Comparison of ENCODE assay signal across 27 mouse cellular contexts in the genomic region with DNA sequence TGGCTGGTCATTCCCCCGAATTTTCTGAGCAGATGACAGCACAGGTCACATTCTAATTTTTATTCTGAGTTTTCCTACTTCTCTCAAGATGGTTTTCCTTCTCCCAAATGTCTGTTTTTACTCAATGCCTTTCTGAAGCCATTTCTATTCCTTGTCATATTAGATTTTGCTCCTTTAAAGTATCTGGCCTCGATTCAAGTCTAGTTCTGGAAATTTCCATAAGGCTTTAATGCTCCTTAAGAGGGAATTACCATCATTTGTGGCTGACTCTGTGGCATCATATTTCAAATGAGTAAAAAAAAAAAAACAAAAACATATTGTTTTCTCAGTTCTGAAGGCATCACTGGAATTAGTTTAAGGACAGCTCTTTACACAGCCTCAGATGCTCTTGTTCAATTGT. TPM values are rescaled to one million over a fixed set of nuclear protein-coding genes. Genes with fewer than 3 reads are reported as not detected.
DNase-seq lines count a peak whose midpoint lies in the region; ATAC-seq and TF ChIP-seq lines count a peak whose summit lies in the region.
"Had no signal": no experiment of that assay in that cellular context is flagged by ENCODE, and none has a peak within 500 bp of the region (broad histone marks: within the 10 kb centered on the region; RNA-seq: fewer than 3 reads in every experiment).

No protein-coding gene starts in this region.

- H3K9me3 ChIP-seq in embryonic facial prominence, embryonic 13.5 days = no peaks in the 10 kb centered on the region
- H3K9me3 ChIP-seq in embryonic facial prominence, embryonic 10.5 days = no peaks in the 10 kb centered on the region
- H3K9me3 ChIP-seq in limb, embryonic 14.5 days (ENCODE audit: control insufficient read depth, low read length) = no peaks in the 10 kb centered on the region
- no peaks in the 10 kb centered on the region for H3K9me3 ChIP-seq in limb, embryonic 10.5 days (replicated peaks)
- no peaks in the 10 kb centered on the region for H3K9me3 ChIP-seq in embryonic facial prominence, embryonic 14.5 days (ENCODE audit: control insufficient read depth, low read length)
- H3K9me3 ChIP-seq in intestine, embryonic 15.5 days = no peaks in the 10 kb centered on the region
- H3K9me3 ChIP-seq: embryonic facial prominence, embryonic 12.5 days; forebrain, embryonic 10.5 days; forebrain, embryonic 12.5 days had no signal

- peak overlapping the region; percentile 82 for H3K27ac ChIP-seq in embryonic facial prominence, embryonic 13.5 days
- H3K27ac ChIP-seq in embryonic facial prominence, embryonic 10.5 days (replicated peaks) = no peak overlapping the region
- H3K27ac ChIP-seq in limb, embryonic 14.5 days (replicated peaks; ENCODE audit: low read depth, low read length) = no peak overlapping the region
- H3K27ac ChIP-seq in limb, embryonic 10.5 days = no peak overlapping the region
- H3K27ac ChIP-seq in embryonic facial prominence, embryonic 14.5 days (replicated peaks; ENCODE audit: low read depth, low read length) = peak overlapping the region; percentile 65; the same call in 1 of the 2 replicates
- H3K27ac ChIP-seq in intestine, embryonic 15.5 days = no peak overlapping the region
- H3K27ac ChIP-seq: embryonic facial prominence, embryonic 12.5 days; forebrain, embryonic 10.5 days; forebrain, embryonic 12.5 days had no signal

- peaks cover 24% of the 10 kb centered on the region for H3K4me1 ChIP-seq in embryonic facial prominence, embryonic 13.5 days
- no peaks in the 10 kb centered on the region for H3K4me1 ChIP-seq in embryonic facial prominence, embryonic 10.5 days
- H3K4me1 ChIP-seq in limb, embryonic 14.5 days (ENCODE audit: control insufficient read depth, insufficient read depth, low read length) = no peaks in the 10 kb centered on the region
- no peaks in the 10 kb centered on the region for H3K4me1 ChIP-seq in limb, embryonic 10.5 days
- peaks cover 16% of the 10 kb centered on the region for H3K4me1 ChIP-seq in embryonic facial prominence, embryonic 14.5 days (ENCODE audit: control insufficient read depth, insufficient read depth, low read length)
- H3K4me1 ChIP-seq in intestine, embryonic 15.5 days (replicated peaks) = no peaks in the 10 kb centered on the region
- H3K4me1 ChIP-seq: embryonic facial prominence, embryonic 12.5 days; forebrain, embryonic 10.5 days; forebrain, embryonic 12.5 days had no signal

- no peak for DNase-seq in embryonic facial prominence, embryonic 10.5 days (ENCODE audit: low spot score)
- DNase-seq in limb, embryonic 14.5 days (ENCODE audit: low spot score) = peak; percentile 51
- no peak for DNase-seq in limb, embryonic 10.5 days (ENCODE audit: low spot score)
- peak; percentile 19 for DNase-seq in 3T3-L1 (ENCODE audit: low read depth, low spot score)
- peak; percentile 73 for DNase-seq in embryonic facial prominence, embryonic 14.5 days (ENCODE audit: low spot score)
- no peak for DNase-seq in embryo, embryonic 11 days
- DNase-seq: adrenal gland, adult 8-10 months; adrenal gland, postnatal 14 days; adrenal gland, postnatal 36 days; cerebellum, adult 11-12 months; cerebellum, adult 2 months; cerebellum, adult 9-10 months; cerebellum, postnatal 10 days; cerebellum, postnatal 25 days had no signal

- no peaks in the 10 kb centered on the region for H3K36me3 ChIP-seq in embryonic facial prominence, embryonic 13.5 days
- no peaks in the 10 kb centered on the region for H3K36me3 ChIP-seq in embryonic facial prominence, embryonic 10.5 days (replicated peaks)
- no peaks in the 10 kb centered on the region for H3K36me3 ChIP-seq in limb, embryonic 14.5 days (ENCODE audit: control insufficient read depth, insufficient read depth, low read length)
- no peaks in the 10 kb centered on the region for H3K36me3 ChIP-seq in limb, embryonic 10.5 days
- no peaks in the 10 kb centered on the region for H3K36me3 ChIP-seq in embryonic facial prominence, embryonic 14.5 days (ENCODE audit: control insufficient read depth, insufficient read depth, low read length)
- no peaks in the 10 kb centered on the region for H3K36me3 ChIP-seq in intestine, embryonic 15.5 days
- H3K36me3 ChIP-seq: embryonic facial prominence, embryonic 12.5 days; forebrain, embryonic 10.5 days; forebrain, embryonic 12.5 days had no signal

- TF ChIP-seq POLR2A in limb, embryonic 14.5 days (IDR thresholded peaks at IDR 0.05; ENCODE audit: borderline replicate concordance, extremely low read depth, insufficient read depth, insufficient read length) = no peak

- ATAC-seq in embryonic facial prominence, embryonic 13.5 days (ENCODE audit: insufficient number of reproducible peaks, insufficient read depth, low FRiP score, low TSS enrichment, low read depth) = no peak
- ATAC-seq in limb, embryonic 14.5 days (ENCODE audit: low FRiP score, low read depth) = no peak
- ATAC-seq in embryonic facial prominence, embryonic 14.5 days (ENCODE audit: low read depth) = no peak
- no peak for ATAC-seq in intestine, embryonic 15.5 days
- ATAC-seq: activated CD4-positive, CD25-positive, alpha-beta regulatory T cell, adult 4 months; forebrain, embryonic 14.5 days; forebrain, embryonic 16.5 days; Patski had no signal

- no peak overlapping the region for H3K4me2 ChIP-seq in embryonic facial prominence, embryonic 13.5 days
- no peak overlapping the region for H3K4me2 ChIP-seq in limb, embryonic 14.5 days (replicated peaks; ENCODE audit: low read depth, low read length, severe bottlenecking)
- no peak overlapping the region for H3K4me2 ChIP-seq in embryonic facial prominence, embryonic 14.5 days (ENCODE audit: low read depth, low read length)
- no peak overlapping the region for H3K4me2 ChIP-seq in intestine, embryonic 15.5 days (replicated peaks)
- H3K4me2 ChIP-seq: embryonic facial prominence, embryonic 12.5 days; forebrain, embryonic 12.5 days had no signal

- H3K27me3 ChIP-seq in embryonic facial prominence, embryonic 13.5 days = no peaks in the 10 kb centered on the region
- H3K27me3 ChIP-seq in embryonic facial prominence, embryonic 10.5 days (replicated peaks; ENCODE audit: low read depth, poor library complexity, severe bottlenecking) = no peaks in the 10 kb centered on the region
- H3K27me3 ChIP-seq in limb, embryonic 14.5 days (ENCODE audit: control insufficient read depth, insufficient read depth, low read length) = no peaks in the 10 kb centered on the region
- H3K27me3 ChIP-seq in limb, embryonic 10.5 days (ENCODE audit: low read depth, poor library complexity, severe bottlenecking) = no peaks in the 10 kb centered on the region
- H3K27me3 ChIP-seq in embryonic facial prominence, embryonic 14.5 days (replicated peaks; ENCODE audit: control insufficient read depth, insufficient read depth, low read length) = no peaks in the 10 kb centered on the region
- H3K27me3 ChIP-seq in intestine, embryonic 15.5 days (replicated peaks) = no peaks in the 10 kb centered on the region
- H3K27me3 ChIP-seq: embryonic facial prominence, embryonic 12.5 days; forebrain, embryonic 12.5 days; Patski had no signal

- no peak overlapping the region for H3K4me3 ChIP-seq in embryonic facial prominence, embryonic 13.5 days
- H3K4me3 ChIP-seq in embryonic facial prominence, embryonic 10.5 days = no peak overlapping the region
- no peak overlapping the region for H3K4me3 ChIP-seq in limb, embryonic 14.5 days (replicated peaks; ENCODE audit: low read length)
- H3K4me3 ChIP-seq in limb, embryonic 10.5 days = no peak overlapping the region
- H3K4me3 ChIP-seq in embryonic facial prominence, embryonic 14.5 days (ENCODE audit: low read depth, low read length) = no peak overlapping the region
- no peak overlapping the region for H3K4me3 ChIP-seq in intestine, embryonic 15.5 days (replicated peaks)
- H3K4me3 ChIP-seq: embryonic facial prominence, embryonic 12.5 days; erythroblast, embryonic 14.5 days; forebrain, embryonic 10.5 days; forebrain, embryonic 12.5 days had no signal

- WGBS in embryonic facial prominence, embryonic 13.5 days = 37% methylated on average over 2 of the region's 2 CpGs
- 69% methylated on average over 2 of the region's 2 CpGs for WGBS in embryonic facial prominence, embryonic 10.5 days
- 62% methylated on average over 2 of the region's 2 CpGs for WGBS in limb, embryonic 14.5 days
- 82% methylated on average over 2 of the region's 2 CpGs for WGBS in limb, embryonic 10.5 days
- WGBS in embryonic facial prominence, embryonic 14.5 days = 43% methylated on average over 2 of the region's 2 CpGs
- WGBS in intestine, embryonic 15.5 days = 69% methylated on average over 2 of the region's 2 CpGs

- no peak overlapping the region for H3K9ac ChIP-seq in embryonic facial prominence, embryonic 13.5 days
- no peak overlapping the region for H3K9ac ChIP-seq in limb, embryonic 14.5 days (ENCODE audit: low read depth, low read length, severe bottlenecking)
- no peak overlapping the region for H3K9ac ChIP-seq in embryonic facial prominence, embryonic 14.5 days (ENCODE audit: low read depth, low read length)
- H3K9ac ChIP-seq in intestine, embryonic 15.5 days = no peak overlapping the region
- H3K9ac ChIP-seq: embryonic facial prominence, embryonic 12.5 days; forebrain, embryonic 12.5 days had no signal

RNA-seq across cellular contexts. Expression of a gene that starts 44.0 kb away (rescaled TPM):
- not detected in 2 replicates for polyA plus RNA-seq in embryonic facial prominence, embryonic 13.5 days (2015; fragmentation: Nextera tagmentation; extraction: Ambion mirVana)
- not detected in 2 replicates for polyA plus RNA-seq in embryonic facial prominence, embryonic 10.5 days (2016; fragmentation: Nextera tagmentation; extraction: Ambion mirVana)
- polyA plus RNA-seq in limb, embryonic 14.5 days (2012; rRNA removed) = 0.12 and 0.24 TPM in 2 replicates
- polyA plus RNA-seq in limb, embryonic 14.5 days (2014; fragmentation: Nextera tagmentation; extraction: Ambion mirVana) = not detected in 2 replicates
- not detected in 2 replicates for polyA plus RNA-seq in limb, embryonic 10.5 days (2016; fragmentation: Nextera tagmentation; extraction: Ambion mirVana)
- not detected in 2 replicates for polyA plus RNA-seq in embryonic facial prominence, embryonic 14.5 days (2014; fragmentation: Nextera tagmentation; extraction: Ambion mirVana)
- 9.3 and 12.8 TPM in 2 replicates for polyA plus RNA-seq in intestine, embryonic 15.5 days (2015; fragmentation: Nextera tagmentation; extraction: Ambion mirVana)
- polyA plus RNA-seq: activated CD4-positive, CD25-positive, alpha-beta regulatory T cell, adult 4 months; C2C12; cerebellum, adult 2 months; cortical plate, adult 2 months; embryonic facial prominence, embryonic 12.5 days; erythroblast, embryonic 14.5 days; forebrain, embryonic 10.5 days; forebrain, embryonic 12.5 days; forebrain, embryonic 14.5 days; forebrain, embryonic 16.5 days; frontal cortex, adult 2 months; Patski had no signal

Comparison
In these comparisons a context has a peak if more than half of its experiments do, and no peak if none do; other contexts are left out.
1. H3K27ac ChIP-seq: peak in embryonic facial prominence, embryonic 13.5 days (single experiment) and embryonic facial prominence, embryonic 14.5 days (single experiment); none in embryonic facial prominence, embryonic 10.5 days (single experiment), limb, embryonic 14.5 days (single experiment), limb, embryonic 10.5 days (single experiment) and intestine, embryonic 15.5 days (single experiment).
2. DNase-seq: peak in limb, embryonic 14.5 days (single experiment), 3T3-L1 (single experiment) and embryonic facial prominence, embryonic 14.5 days (single experiment); none in embryonic facial prominence, embryonic 10.5 days (single experiment), limb, embryonic 10.5 days (single experiment) and embryo, embryonic 11 days (single experiment).